Mouse (Mus musculus) G1E (cell line): ENCODE data around the gene Gm4131.

Source experiments
- CTCF ChIP-seq: IDR thresholded peaks from 2 replicates; pipeline ENCODE4 v1.5.1; 2012; ENCODE audit warnings: low read depth, low read length, inconsistent platforms, mixed read lengths
- POLR2AphosphoS5 ChIP-seq: IDR thresholded peaks from 2 replicates; pipeline ENCODE4 v1.6.1; 2012; ENCODE audit warnings: low read depth, low read length, inconsistent platforms; ENCODE audit not compliant: insufficient replicate concordance

DNA sequence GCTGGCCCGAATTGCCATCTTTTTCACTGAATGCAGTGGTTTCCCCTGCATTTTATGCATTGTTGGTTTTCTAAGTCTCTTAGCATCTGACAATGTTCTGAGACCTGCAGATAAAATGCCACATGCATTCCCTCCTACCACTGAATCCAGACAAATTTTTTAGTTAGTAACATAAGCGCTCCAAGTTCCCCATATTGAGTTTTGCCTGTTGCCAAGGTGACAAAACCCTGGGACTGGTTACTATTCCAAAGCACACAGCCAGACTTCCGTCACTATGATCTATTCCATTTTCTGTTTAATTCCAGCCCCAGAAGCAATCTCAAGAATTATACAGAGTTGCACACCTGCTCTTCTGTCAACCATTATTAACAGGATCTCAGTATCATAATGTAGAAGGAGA lies 26.9 kb downstream of the Gm4131 start:
- no peak for TF ChIP-seq CTCF
- TF ChIP-seq POLR2AphosphoS5 = no peak
